Mouse (Mus musculus) embryonic facial prominence, embryonic 15.5 days (tissue): ENCODE measurements around the gene Dnph1. TPM values are rescaled to one million over a fixed set of nuclear protein-coding genes. Genes with fewer than 3 reads are reported as not detected.

Source experiments
- ATAC-seq: fragments of 200-750 bp; cut with Nextera tagmentation; 2 replicates; pipeline ENCODE4 v1.8.0; 2017; ENCODE audit warnings: low read depth, moderate TSS enrichment; ENCODE audit not compliant: insufficient number of reproducible peaks, low FRiP score, low TSS enrichment
- H3K27ac ChIP-seq: fragments of 300-500 bp; sonication (generic); replicated peaks from 2 replicates; pipeline ENCODE4 v1.5.1; 2015; ENCODE audit warnings: mild to moderate bottlenecking, inconsistent platforms
- H3K27me3 ChIP-seq: fragments of 300-500 bp; sonication (generic); 2 replicates; pipeline ENCODE4 v1.6.1; 2015; ENCODE audit warnings: inconsistent platforms
- H3K36me3 ChIP-seq: fragments of 300-500 bp; sonication (generic); 2 replicates; pipeline ENCODE4 v1.6.1; 2015; ENCODE audit warnings: mild to moderate bottlenecking, inconsistent platforms
- H3K4me1 ChIP-seq: fragments of 300-500 bp; sonication (generic); 2 replicates; pipeline ENCODE4 v1.6.1; 2015; ENCODE audit warnings: inconsistent platforms
- H3K4me2 ChIP-seq: fragments of 300-500 bp; sonication (generic); replicated peaks from 2 replicates; pipeline ENCODE4 v1.6.1; 2015; ENCODE audit warnings: mild to moderate bottlenecking, inconsistent platforms
- H3K4me3 ChIP-seq: fragments of 300-500 bp; sonication (generic); replicated peaks from 2 replicates; pipeline ENCODE4 v1.5.1; 2015; ENCODE audit warnings: mild to moderate bottlenecking, inconsistent platforms
- H3K9ac ChIP-seq: fragments of 300-500 bp; sonication (generic); 2 replicates; pipeline ENCODE4 v1.6.1; 2015; ENCODE audit warnings: inconsistent platforms
- H3K9me3 ChIP-seq: fragments of 300-500 bp; sonication (generic); replicated peaks from 2 replicates; pipeline ENCODE4 v1.6.1; 2016; ENCODE audit warnings: inconsistent platforms
- WGBS: fragments of 180-500 bp; shearing (Covaris S2); methylation state at CpG from one replicate; pipeline ENCODE4 v1.1.7; 2015; 5-methylcytosine and 5-hydroxymethylcytosine counted together
- polyA plus RNA-seq: library from polyadenylated mRNA; unstranded; fragments of >200 nt; fragmentation: Nextera tagmentation; extraction: Ambion mirVana; gene quantifications from 2 replicates; pipeline ENCODE4 v1.2.1, GENCODE M21; 2015

Gene Dnph1
- polyA plus RNA-seq, 1 experiment from 2014 or later = 41.0 TPM

DNA sequence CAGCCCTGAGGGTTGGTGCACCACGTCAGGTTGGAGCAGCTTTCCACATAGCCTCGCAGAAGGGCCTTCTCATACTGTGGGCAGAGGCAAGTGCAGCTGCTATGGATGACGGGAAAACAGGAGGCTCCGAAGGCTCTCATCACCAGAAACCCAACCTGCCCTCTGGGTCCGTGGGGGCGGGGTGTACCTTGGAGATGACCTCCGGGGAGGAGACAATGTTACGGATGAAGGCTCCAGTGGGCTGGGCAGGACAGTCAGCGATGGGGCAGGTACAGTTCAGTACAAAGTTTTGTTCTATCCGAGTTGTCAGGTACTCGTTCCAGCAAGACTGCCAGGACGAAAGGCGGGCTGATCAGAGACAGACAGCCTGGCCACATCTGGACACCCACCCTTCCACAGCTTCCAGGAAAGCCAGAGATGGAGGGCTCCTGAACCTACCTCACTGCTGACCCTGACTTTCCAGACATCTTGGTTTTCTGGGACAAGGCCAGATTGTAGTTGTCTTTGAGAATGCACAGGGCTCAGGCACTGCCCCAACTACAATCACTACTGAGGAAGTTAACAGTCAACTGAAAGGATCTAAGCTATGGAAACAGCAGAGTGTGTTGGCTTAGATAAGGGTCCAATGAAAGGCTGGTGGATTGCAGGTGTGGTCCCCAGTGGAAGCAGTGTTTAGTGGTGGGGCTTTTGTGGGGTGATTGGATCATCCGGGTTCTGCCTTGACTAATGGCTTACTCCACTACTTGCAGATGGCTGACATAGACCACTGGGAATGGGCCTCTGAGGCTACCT lies 7.5 kb downstream of the Dnph1 start:
- Histone ChIP-seq H3K9ac (no peak overlapping the region), H3K4me2 (no peak overlapping the region)
- no peak for ATAC-seq

DNA sequence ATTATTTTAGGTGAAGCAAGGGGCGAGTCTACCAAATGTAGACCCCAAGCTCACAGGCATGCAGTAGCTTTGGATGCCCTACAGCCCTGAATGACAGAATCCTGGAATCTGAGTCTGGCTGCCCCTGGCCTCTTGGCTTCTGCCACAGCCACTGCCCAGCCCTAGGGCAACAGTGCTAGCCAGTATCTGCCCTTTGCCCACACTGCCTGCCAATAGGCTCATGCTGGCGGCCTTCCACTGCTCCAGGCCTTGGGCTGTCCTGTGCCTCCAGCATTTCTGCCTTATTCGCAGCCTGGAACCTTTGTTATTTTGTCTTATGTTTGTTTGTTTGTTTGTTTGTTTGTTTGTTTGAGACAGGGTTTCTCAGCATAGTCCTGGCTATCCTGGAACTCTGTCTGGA lies 9.1 kb downstream of the Dnph1 start:
- Histone ChIP-seq H3K4me3 (no peak overlapping the region), H3K4me2 (no peak overlapping the region), H3K27ac (no peak overlapping the region), H3K4me1 (no peaks in the 10 kb centered on the region), H3K27me3 (no peaks in the 10 kb centered on the region), H3K9ac (no peak overlapping the region), H3K36me3 (0 out of 2 replicates have a peak, but pooled peaks cover 4% of the 10 kb centered on the region), H3K9me3 (no peaks in the 10 kb centered on the region)
- no peak for ATAC-seq
- 87% methylated on average over 3 of the region's 3 CpGs for WGBS

More for the DNA sequence above, 7.5 kb downstream of the Dnph1 start:
- no peak overlapping the region for H3K27ac ChIP-seq
- 71% methylated on average over 14 of the region's 14 CpGs for WGBS
- no peaks in the 10 kb centered on the region for H3K27me3 ChIP-seq
- peaks cover 13% of the 10 kb centered on the region; the same call in 1 of the 2 replicates for H3K36me3 ChIP-seq
- no peaks in the 10 kb centered on the region for H3K4me1 ChIP-seq
- no peaks in the 10 kb centered on the region for H3K9me3 ChIP-seq
- H3K4me3 ChIP-seq = no peak overlapping the region

DNA sequence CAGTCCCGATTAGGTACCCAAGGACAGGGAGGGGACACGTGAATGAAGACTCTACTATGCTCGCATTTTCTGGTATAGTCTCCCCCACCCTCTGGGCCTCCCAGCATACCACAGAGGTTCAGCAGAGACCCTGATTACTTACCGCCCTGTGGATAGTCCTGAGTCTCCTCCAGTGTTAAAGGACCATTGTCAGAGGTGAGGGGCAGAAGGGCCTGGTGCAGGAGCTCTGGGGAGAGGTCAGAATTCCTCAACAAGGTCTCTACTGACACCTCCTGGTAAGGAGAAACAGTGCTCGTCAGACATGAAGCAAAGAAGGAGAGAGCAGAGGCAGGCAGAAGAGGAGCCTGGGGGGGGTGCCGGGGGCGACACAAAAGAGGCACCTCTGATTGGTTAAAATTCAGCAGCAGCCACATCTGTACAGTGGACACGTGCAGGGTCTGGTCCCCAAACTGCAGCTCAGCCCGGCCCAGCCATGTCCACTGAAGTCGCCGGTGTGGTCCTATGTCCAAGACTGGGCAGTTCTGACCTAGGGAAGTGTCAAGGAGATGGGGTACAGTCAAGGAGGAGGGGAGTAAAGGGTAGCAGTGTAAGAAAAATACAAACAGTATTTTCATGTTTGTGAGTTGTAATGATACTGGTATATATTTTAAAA lies 14.7 kb downstream of the Dnph1 start:
- Histone ChIP-seq H3K36me3 (no peaks in the 10 kb centered on the region), H3K9me3 (no peaks in the 10 kb centered on the region), H3K9ac (no peak overlapping the region), H3K27me3 (no peaks in the 10 kb centered on the region), H3K4me1 (no peaks in the 10 kb centered on the region), H3K27ac (no peak overlapping the region), H3K4me2 (no peak overlapping the region), H3K4me3 (no peak overlapping the region)
- ATAC-seq = peak; percentile 43; the same call in 1 of the 2 replicates
- WGBS = 44% methylated on average over 11 of the region's 11 CpGs

DNA sequence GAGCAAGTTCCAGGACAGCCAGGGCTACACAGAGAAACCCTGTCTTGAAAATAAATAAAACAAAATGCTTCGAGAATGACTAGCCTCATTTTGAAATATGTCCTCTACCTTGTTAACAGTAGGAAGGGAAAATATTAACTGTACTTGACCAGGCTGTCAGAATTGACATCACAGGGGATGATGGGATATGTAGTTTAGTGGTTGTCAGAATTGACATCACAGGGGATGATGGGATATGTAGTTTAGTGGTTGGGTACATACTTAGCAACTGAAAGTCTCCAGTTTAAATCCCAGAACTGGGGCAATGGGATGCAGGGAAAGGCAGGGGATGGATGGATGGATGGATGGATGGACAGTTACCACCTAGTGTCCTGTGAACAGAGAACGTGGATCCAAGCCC lies 16.8 kb downstream of the Dnph1 start:
- Histone ChIP-seq H3K36me3 (0 out of 2 replicates have a peak, but pooled peaks cover 4% of the 10 kb centered on the region), H3K4me1 (no peaks in the 10 kb centered on the region), H3K4me3 (no peak overlapping the region), H3K9ac (no peak overlapping the region), H3K27ac (no peak overlapping the region), H3K4me2 (no peak overlapping the region), H3K27me3 (no peaks in the 10 kb centered on the region), H3K9me3 (no peaks in the 10 kb centered on the region)
- no peak for ATAC-seq
- WGBS = 68% methylated on average over 2 of the region's 2 CpGs

DNA sequence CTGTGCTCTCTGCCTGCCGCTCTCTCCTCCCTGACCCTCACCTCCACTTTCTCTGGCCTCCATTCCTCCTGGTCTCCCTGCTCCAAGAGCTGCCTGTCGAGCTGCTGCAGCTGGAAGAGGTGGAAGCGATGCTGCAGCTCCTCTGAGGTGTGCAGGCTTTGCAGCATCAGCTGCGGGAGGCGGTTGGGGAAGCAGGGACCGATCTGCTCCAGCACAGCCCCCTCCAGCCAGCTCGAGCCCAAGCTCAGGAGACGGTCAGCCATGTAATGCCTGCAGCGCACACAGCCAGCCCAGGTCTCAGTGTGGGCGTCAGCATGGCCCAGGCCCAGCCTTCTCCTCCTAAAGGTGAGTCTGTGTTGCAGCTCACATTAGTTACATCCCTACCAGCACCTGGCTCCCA lies 23.5 kb downstream of the Dnph1 start:
- no peak for ATAC-seq
- Histone ChIP-seq H3K4me2 (peak overlapping the region; percentile 39), H3K4me1 (no peaks in the 10 kb centered on the region), H3K36me3 (peaks cover 9% of the 10 kb centered on the region; the same call in 1 of the 2 replicates), H3K9ac (0 out of 2 replicates have a peak overlapping the region, but pooled peaks have one; percentile 2), H3K27me3 (peaks cover 11% of the 10 kb centered on the region), H3K4me3 (peak overlapping the region; percentile 18), H3K9me3 (no peaks in the 10 kb centered on the region), H3K27ac (no peak overlapping the region)
- 47% methylated on average over 10 of the region's 10 CpGs for whole genome bisulfite sequencing

DNA sequence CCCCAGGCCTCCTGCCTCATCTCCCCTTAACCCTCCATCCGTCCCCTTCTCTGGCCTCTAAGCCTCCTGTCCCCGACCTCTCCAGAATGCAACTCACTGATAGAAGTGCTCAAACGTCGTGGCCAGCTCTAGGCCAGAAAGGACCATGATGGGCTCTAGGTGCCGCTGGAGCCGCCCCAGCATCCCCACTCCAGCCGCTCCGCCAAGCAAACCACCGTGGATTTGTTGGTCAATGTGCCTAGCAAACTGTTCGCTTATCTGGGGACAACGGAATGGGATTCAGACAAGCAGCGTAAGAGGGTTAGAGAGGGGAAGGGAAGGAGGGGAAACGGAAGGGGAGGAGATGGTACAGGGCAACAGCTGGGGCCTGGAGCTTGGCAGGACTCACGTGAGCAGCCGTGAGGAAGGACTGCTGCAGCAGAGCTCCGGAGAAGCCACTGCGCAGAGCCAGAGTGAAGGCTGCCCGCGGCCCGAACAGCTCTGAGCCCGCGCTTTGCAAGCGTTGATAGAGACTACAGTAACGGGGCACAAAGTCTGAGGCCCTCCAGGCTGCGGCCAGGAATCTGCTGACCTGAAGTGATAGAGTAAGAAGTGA lies 24.0 kb downstream of the Dnph1 start:
- ATAC-seq = no peak
- Histone ChIP-seq H3K27me3 (peaks cover 11% of the 10 kb centered on the region), H3K4me3 (peak overlapping the region; percentile 18), H3K4me1 (no peaks in the 10 kb centered on the region), H3K27ac (no peak overlapping the region), H3K4me2 (peak overlapping the region; percentile 39), H3K9ac (0 out of 2 replicates have a peak overlapping the region, but pooled peaks have one; percentile 2), H3K36me3 (peaks cover 12% of the 10 kb centered on the region; the same call in 1 of the 2 replicates), H3K9me3 (no peaks in the 10 kb centered on the region)
- 38% methylated on average over 25 of the region's 25 CpGs for WGBS

DNA sequence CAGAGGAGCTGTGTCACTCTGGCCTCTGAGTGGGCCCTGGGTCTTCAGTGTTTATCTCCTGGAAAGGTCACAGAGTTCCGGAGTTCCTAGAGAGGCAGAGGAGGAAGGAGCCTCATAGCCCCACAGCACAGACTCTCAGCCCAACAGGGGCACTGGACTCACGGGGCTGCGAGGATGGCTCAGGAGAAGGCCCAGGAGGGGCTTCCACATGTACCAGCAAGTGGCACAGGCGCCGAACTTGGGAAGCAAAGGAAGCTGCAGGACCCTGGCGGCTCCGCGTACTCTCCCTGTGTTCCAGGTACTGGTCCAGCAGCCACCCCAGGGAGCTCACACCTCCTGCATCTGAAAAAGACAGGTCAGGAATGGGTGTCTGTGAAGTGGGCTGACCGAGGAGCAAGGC lies 24.7 kb downstream of the Dnph1 start:
- H3K27ac ChIP-seq = no peak overlapping the region
- peaks cover 12% of the 10 kb centered on the region; the same call in 1 of the 2 replicates for H3K36me3 ChIP-seq
- WGBS = 77% methylated on average over 9 of the region's 9 CpGs
- H3K9me3 ChIP-seq = no peaks in the 10 kb centered on the region
- peaks cover 11% of the 10 kb centered on the region for H3K27me3 ChIP-seq
- H3K4me2 ChIP-seq = peak overlapping the region; percentile 39; the same call in 1 of the 2 replicates
- ATAC-seq = no peak
- no peak overlapping the region for H3K4me3 ChIP-seq
- H3K9ac ChIP-seq = no peak overlapping the region
- H3K4me1 ChIP-seq = no peaks in the 10 kb centered on the region

DNA sequence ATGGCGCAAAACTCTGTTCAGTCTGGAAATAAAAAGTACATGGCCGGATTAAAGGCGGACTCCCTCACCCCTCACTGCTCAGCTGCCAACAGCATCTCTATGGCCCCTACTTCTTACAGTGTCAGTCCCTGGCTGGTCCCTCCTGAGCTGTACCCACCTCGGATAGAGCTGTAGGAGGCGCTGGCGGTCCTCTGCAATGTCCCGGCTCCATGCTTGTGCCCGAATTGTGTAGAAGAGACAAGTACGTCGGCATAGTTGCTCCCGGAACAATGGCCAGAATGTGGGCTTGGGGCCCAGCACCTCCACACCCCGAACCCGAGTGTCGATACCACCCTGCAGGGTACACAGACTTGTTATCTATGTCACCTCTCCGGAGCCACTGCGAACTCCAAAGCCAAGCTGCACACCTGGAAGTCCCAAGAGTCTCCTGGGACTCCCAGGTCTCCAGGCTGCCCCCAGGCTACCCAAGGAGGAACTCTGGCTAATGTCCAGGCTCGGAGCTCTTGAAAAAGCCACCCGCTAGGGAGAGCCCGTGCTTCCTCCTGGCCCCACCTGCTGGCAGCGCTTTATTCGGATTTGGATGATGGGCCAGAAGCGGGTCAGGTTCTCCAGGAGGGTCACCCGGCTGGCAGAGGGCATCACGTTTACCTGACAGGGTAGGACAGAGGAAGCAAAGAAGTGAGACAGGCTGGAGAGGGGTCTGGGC lies 25.6 kb downstream of the Dnph1 start:
- ATAC-seq = no peak
- Histone ChIP-seq H3K36me3 (peaks cover 12% of the 10 kb centered on the region; the same call in 1 of the 2 replicates), H3K27me3 (peaks cover 11% of the 10 kb centered on the region), H3K4me2 (no peak overlapping the region), H3K9me3 (no peaks in the 10 kb centered on the region), H3K9ac (no peak overlapping the region), H3K27ac (no peak overlapping the region), H3K4me3 (no peak overlapping the region), H3K4me1 (no peaks in the 10 kb centered on the region)
- WGBS = 40% methylated on average over 24 of the region's 24 CpGs

DNA sequence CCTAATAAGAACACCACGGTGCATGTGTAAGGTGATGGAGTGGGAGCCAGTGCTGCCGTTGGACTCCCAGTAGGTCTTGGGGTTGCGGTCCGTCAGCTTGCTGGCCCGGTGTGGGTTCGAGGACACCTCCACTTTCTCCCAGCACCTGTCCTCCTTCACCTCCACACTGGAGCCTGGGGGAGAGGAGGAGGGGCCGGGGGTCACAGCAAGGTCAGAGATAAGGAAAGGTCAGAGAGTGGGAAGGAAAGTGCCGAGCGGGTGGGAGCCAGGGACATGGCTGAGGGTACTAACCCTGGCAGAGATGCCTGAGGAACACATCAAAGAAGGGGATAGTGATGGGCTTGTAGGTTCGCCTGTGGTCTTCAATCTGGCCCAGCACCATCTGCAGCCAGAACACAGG lies 28.6 kb downstream of the Dnph1 start:
- Histone ChIP-seq H3K27me3 (peaks cover 11% of the 10 kb centered on the region), H3K9me3 (no peaks in the 10 kb centered on the region), H3K4me1 (no peaks in the 10 kb centered on the region), H3K27ac (no peak overlapping the region), H3K4me3 (no peak overlapping the region), H3K4me2 (no peak overlapping the region), H3K36me3 (peaks cover 17% of the 10 kb centered on the region; the same call in 1 of the 2 replicates), H3K9ac (no peak overlapping the region)
- WGBS = 89% methylated on average over 10 of the region's 10 CpGs
- ATAC-seq = no peak

DNA sequence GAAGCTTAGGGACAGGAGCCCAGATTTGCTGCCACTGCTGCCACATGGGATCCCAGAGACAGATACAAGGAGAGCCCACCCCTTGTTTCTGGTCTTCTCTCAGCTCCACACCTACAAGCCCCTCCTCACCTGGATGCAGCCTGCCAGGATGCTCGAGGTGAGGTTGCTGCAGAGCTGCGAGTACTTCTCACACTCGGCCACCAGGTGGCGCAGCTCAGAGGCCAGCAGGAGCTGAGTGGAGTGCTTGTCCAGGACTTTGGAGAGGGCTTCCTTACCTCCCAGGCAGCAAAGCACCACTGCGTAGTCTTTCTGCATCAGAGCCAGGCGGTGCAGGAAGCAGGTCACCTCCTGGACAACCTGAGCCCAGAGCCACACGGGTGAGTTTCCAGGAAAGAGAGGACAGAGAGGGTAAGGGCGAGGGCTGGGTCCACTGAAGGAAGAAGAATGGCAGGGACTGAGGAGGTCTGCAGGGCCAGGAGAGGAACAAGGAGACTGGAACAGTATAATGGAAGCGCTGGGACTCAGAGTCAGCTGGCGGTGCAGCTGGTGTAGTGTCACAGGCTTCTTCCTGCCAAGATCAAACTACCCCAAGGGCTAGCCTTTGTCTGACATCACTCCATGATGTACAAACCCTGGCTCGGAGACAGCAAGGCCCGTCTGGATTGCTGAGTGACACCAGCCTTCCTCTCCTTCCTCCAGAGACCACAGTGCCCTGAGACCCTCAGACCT lies 29.2 kb downstream of the Dnph1 start:
- Histone ChIP-seq H3K27me3 (peaks cover 11% of the 10 kb centered on the region), H3K9ac (no peak overlapping the region), H3K4me2 (no peak overlapping the region), H3K27ac (no peak overlapping the region), H3K9me3 (no peaks in the 10 kb centered on the region), H3K36me3 (peaks cover 17% of the 10 kb centered on the region; the same call in 1 of the 2 replicates), H3K4me3 (no peak overlapping the region), H3K4me1 (no peaks in the 10 kb centered on the region)
- 33% methylated on average over 12 of the region's 12 CpGs for WGBS
- ATAC-seq = no peak
